Mouse (Mus musculus): ENCODE measurements at regions not wholly inside any gene's neighbourhood (a gene's known extent, or its start where the extent isn't known, plus 50 kb on each side); places are given as distances from the start of the nearest gene placed in this dataset.

DNA sequence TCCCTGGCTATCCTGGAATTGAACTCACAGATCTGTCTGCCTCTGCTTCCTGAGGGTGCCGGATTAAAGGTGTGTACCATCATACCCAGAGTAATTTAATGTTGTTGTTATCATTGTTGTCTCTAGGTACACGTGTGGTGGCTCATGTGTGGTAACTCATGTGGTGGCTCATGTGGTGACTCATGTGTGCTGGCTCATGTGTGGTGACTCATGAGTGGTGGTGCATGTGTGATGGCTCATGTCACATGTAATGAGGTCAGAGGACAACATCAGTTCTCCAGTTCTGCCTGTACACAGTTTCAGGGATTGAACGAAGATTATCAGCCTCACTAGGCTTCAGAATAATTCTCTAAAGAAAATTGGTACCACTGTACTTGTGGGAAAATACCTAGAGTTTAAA lies 80.2 kb downstream of the Zfp36l2 start:
- DNase-seq = no peak

DNA sequence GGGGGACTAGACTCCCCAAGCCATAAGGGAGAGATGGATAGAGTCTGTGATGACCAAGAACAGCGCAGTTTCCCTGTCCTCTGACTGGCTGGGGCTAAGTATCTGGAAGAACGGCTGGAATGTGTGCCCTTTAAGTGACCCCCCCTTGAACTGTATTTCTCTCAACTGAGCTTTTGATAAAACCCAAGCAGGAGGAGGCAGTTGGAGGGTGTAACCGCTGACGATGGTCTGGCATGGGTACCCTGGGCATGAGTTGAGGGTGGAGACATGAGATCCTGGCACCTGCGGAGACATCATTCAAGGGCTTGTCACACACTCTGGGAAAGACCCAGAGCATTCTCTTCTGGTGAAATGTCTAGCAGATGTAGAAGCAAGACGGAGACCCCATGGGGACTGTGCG lies 83.5 kb downstream of the Zfp36l2 start:
- no peak for DNase-seq

DNA sequence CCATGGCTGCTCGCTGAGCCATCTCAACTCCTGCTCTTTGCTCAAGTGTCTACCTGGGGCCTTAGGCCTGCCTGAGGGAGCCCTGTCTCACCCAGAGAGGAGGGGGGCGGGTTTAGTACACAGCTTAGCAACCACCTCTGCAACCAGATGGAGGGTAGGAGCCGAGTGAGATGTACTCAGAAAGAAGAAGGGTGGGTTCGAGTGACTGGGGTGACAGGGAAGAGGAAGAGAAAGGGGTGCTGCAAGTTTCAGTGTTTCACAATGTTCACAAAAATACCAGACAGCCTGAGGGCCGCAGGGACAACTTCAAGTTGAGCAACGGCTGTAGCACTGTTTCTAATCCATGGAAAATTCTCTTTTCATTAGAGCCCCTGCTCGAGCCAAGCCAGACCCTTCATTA lies 84.4 kb downstream of the Zfp36l2 start:
- no peak for DNase-seq

DNA sequence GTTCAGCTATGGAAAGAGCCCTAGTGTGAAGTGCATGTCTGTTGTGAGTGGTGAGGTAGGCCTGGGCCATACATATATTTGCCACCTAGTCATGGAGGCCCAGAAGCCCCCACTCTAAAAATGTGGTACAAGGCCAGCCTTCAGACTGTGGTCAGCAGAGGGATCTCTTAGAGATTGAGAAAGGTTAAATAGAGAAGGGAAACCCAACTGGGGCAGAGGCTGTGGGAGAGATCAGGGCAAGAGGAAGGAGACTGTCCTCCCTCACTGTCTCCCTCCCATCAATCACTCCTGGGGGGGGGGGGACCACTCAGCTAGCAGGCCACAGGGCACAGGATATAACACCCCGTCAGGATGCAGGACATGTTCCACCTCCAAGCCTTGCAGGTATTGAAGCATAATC lies 86.1 kb downstream of the Zfp36l2 start:
- no peak for DNase-seq

DNA sequence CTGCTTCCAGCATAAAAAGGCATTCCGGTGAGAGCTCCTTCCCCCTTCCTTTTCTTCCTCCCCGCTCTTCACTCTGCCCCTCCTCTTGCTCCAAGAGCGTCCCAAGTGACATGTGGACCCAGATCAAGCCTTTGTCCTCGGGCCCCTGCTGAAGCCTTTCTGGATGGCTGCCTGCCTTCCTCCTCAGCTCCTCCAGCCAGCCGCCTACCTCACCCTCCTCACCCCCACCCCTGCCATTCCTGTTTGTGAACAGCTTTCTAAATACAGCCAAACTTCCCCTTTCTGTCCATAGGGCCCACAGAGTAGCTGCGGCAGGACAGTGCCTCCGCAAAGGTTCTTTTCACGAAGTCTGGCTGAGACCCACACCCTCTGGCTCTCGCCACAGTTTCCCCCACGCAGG lies 87.2 kb downstream of the Zfp36l2 start:
- DNase-seq = no peak

DNA sequence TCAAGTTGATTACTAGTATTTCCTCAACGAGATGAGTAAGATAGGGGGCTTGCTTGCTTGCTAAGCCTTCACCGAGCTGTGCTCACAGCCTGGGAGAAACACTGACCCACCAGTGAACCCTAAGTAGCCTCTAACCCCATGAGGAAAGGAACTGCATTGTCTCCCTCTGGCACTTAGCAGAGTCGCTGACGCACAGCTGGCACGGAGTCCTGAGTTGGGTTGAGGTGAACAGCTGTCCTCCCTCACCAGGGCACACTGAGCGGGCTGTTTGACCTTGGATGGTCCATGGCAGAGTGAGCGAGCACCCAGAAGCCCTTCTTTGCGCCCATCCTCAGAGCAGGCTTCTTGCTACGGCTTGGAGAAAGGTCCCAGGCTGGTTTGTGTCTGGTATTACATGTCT lies 88.0 kb downstream of the Zfp36l2 start:
- DNase-seq = no peak

DNA sequence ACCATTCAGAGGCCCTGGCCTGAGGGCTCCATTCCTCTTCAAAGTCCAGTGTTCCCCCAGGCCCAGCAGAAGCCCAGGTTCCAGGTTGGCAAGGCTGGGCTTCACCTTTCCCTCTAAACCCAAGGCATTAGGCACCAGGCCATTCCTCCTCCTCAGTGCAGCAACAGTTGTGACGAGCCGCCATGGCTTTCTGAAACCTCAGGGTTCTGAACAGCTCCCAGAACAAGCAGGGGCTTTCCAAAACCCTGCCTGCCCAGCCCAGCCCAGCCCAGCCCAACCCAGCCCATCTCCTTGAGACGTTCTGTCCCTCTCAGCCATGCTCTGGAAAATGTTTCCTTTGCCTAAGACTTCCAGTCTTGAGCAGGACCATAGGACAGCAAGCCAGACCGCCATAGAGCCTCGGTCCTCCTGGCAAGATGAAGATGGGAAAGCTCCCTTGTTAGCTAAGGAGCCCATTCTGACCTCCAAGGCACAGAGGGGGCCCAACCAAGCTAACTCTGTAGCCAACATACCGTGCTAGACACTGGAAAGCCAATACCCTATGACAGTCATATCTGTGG lies 89.8 kb downstream of the Zfp36l2 start:
- no peak for DNase-seq

DNA sequence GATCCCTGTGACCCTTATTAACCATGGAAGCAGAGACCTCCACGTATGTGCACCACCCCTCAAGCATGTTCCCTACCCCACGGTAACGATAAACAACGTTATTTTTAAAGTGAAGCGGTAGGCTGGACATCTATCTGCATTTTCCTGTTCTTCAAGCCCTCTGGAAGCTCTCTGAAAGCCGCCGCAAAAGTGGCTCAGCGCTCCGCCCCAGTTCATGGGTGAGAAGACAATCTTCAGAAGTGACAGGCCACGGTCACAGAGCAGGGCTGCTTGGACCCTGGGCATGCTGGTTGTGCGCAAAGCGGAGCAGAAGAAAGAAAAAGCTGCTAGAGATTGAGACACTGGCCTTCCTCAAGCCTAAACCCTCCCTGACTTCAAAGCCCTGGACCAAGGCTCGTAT lies 90.5 kb downstream of the Zfp36l2 start:
- DNase-seq = no peak

DNA sequence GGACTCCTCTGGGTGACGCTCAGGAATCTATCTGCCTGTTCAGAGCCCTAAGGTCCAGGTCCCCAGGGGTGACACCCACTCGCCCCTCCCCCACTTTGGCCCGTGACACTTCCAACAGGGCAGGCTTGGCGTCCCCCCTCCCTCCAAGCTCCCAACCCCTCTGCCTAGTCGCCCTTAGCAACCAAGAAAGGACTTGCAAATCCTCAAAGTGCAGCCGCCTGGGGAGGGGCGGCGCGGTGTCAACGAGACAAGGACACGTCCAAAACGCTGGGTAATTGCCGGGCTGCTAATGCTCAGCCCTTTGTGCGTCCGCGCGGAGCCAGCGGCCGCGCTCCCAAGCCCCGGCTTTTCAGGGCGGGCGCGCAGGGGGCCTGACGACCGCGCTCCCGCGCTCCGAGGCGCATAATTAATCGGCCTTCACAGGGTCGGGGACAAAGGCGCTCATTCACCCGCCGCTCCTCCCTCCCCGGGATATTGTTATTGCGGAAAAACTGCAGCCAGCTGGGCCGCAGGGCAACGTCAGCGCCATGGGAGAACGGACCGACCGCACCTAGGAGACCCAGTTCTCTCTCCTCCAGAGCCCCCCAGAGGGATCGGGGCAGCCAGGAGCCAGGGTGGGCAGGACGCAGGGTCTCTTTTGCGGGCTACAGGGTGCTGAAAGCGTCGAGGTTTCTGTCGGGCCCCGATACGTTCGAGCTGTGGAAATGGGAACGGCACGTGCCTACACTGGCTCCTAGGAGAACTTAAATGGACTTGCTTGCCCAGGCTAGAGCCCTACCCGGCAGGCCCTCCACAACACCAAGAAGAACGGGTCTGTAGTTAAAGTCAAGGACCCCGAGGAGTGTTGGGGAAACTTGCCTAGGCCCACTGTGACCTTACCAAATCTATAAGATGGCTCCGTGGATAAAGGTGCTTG lies 91.1 kb downstream of the Zfp36l2 start:
- no peak for DNase-seq

DNA sequence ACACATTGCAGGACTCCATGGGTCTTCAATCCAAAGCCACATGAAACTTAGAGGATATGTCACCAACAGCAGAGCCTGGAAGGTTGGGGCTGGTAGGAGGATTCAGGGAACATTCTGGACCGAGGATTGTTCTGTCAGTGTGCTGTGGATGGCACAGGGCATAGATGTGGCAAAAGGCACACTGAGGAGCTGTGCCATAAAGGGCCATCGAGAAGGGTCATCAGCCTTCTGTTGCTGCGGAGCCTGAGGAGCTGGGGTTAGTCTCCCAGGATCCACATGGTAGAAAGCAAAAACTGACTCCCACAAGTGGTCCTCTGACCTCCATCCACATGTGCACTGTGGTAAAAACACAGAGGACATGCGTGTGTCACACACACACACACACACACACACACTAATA lies 91.9 kb downstream of the Zfp36l2 start:
- no peak for DNase-seq

DNA sequence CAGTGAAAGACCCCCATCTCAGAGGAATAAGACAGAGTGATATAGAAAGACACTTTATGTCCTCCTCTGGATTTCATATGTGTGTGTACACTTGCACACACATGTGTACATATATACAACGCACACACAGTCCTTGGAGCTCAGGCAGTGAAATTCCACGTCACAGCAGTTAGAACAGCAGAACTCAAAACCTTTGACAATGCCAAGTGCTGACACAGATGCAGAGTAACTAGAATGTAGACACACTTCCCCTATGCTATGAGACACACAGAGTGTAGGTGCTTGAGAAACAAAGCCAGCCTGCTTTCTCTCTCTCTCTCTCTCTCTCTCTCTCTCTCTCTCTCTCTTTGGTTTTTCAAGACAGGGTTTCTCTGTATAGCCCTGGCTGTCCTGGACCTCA lies 92.7 kb downstream of the Zfp36l2 start:
- DNase-seq = no peak

DNA sequence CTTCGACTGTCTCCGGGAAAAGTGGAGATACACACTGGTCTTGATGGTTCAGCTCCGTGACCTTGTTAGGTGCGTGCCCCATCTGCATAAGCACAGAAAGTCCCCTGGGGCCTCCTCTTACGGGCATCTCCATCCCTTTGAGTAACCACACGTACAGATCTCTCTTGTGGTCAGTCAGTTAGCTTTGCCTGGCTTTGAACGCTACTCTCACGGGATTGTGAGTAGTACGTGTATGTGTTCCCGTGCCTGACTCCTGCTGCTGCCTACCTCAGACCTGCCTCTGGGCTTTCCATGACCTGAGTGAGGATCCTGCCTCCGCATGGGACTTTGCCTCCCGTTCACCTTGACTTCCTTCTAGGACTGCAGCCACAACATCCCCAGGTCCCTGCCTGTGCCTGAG lies 101.4 kb downstream of the Zfp36l2 start:
- no peak for DNase-seq

DNA sequence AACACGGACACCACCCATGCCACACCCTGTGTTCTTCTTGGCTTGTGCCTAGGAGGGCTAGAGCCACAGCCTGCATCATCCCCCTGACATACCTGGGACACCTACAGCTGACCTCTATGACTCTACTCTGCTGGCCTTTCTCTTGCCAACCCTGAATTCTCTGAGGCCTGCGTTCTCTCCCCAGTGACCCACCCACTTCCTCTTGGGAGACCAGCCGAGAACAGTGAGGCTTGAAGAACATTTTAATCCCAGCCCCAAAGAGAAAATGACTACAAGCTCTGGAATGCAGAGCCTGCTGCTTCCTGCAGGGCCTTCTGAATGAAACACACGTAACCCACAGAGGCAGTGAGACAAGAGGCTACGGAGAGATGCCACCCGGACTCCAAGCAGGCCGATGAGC lies 102.0 kb downstream of the Zfp36l2 start:
- peak; percentile 69 for DNase-seq

DNA sequence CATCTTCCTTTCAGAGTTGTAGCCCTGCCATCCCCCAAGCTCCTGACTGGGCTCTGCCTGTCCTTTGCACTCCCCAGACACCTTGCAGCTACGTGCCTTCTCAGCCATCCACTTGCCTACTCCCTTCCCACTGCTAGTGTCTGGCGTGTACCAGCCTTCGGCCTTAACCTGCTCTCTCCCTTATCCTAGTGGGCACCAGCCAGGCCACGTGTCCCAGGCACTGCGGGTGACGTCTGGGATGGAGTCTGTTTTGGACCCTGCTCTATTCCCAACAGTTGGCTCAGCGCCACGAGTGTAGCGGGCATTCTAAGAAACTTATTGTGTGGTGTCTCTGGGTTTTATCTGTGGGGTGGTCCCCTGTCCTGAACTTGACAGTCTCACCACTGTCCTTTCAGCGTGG lies 102.5 kb downstream of the Zfp36l2 start:
- DNase-seq = no peak

DNA sequence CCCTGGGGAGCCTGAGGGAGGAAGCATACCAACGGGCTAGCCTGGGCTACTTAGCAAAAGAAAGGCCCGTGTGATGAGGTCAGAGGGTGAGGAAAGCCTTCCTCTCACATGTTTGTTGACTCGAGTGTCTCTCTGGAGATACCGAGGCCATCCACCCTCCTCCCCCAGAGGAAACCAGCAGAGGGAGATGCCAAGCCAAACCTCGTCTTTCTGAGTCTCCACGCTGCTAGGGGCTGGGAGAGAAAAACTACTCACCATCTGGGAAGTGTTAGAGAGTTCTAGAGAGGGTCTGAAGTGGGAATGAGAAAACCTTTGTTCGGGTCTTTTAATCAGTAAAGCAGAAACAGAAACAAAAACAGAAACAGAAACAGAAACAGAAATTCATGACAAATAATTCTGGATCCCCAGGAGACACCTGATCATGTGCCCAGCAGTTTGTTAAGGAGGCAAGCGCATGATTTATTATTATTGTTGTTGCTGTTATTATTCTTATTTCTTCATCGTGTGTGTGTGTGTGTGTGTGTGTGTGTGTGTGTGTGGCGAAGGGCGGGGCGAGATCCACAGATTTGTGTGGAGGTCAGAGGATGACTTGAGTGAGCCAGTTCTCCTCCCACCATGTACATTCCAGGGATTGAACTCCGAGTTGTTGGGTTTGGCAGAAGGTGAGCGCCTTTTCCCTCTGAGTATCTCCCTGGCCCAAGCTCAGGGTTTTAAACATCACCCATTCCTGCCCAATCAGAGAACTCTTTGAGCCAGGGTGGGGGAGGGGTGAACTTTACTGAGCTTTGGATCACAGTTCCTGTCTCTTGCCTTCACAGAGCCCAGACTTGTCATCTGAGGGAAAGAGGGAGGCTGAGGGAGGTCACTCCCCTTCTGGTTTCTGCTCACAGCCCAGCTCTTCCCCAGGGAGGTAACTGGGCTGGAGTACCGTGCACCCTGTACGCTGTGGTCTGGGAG lies 104.2 kb downstream of the Zfp36l2 start:
- DNase-seq = peak; percentile 42

DNA sequence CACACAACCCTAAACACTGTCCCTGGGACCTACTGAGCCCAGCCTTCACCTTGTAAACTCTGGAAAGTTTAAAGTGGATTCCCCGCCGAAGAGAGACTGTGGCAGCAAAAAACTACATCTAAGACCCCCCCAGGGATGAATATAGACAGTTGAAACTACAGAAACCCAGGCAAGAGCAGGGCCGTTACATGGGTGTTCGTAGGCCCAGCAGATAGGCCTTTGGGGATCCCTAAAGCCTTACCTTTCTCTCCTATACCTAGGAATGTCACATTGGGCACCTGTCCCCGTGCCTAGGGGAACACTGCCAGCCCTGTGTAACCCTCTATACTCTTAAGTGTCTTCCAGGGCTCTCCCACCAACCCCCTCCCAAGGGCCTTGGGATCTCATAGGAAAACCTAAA lies 105.2 kb downstream of the Zfp36l2 start:
- no peak for DNase-seq

DNA sequence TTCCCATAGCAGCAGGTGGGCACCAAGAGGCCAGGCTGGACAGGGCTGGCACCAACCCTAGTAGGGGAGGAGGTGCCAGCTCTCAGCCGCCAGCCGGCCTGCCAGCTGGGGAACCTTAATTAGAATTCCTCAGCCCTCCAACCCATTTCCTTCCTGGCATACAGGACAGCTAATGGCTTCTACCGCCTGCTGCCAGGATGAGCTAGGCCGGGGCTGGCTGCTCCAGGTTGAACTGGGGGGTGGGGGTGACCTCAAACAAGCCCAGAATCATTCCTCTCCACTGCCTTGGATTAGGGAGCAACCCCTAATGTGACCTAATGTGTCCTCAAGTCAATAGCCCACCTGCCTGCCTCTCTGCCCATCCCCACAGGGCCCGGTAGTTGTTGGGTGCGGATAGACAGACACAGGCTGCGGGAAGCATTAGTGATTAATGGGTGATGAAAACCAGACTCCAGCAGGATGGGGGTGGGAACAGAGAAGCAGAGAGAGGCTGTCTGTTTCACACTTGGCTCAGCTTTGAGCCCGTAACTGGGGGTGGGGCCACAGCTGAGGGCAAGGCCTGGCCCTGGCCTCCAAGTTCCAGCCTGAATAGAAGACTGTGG lies 105.9 kb downstream of the Zfp36l2 start:
- DNase-seq = peak; percentile 65

DNA sequence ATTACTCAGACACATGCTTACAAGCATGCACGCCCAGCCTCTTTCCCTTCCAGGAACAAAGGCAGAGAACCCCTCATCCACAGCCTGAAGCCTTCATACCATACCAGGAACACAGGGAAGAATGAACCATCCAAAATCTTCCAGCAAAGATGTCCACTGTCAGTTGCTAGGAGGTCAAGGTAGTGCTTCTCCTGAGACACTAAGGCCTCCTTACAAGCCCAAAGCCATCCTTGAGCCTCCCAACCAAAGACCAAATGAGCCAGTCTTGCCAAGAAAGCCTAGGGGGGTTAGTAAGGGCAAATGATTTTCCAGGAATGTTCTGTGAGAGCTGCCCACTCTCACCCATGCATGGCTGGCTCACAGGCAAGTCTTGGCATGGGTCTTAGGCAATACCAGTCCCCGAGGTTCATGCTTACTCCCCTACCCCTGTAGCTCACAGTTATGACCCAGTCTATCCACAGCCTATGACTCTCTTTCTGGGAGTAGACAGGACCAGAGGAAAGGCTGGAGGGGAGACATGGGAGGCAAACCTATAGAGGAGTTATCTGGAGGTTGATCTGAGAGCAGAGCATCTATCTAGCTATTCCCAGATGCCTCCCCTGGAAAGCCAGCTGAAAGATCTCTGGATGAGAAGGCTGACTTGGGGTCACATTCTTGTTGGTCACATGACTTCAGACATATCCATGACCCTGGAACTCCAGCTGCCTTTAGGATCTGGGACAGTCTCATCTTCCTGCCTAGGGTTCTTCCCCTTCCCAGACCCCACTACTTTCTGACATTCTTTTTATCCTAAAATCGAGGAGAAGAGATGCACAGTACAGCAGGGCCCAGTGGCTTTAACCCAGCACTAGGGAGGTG lies 112.4 kb downstream of the Zfp36l2 start:
- DNase-seq = peak; percentile 31

DNA sequence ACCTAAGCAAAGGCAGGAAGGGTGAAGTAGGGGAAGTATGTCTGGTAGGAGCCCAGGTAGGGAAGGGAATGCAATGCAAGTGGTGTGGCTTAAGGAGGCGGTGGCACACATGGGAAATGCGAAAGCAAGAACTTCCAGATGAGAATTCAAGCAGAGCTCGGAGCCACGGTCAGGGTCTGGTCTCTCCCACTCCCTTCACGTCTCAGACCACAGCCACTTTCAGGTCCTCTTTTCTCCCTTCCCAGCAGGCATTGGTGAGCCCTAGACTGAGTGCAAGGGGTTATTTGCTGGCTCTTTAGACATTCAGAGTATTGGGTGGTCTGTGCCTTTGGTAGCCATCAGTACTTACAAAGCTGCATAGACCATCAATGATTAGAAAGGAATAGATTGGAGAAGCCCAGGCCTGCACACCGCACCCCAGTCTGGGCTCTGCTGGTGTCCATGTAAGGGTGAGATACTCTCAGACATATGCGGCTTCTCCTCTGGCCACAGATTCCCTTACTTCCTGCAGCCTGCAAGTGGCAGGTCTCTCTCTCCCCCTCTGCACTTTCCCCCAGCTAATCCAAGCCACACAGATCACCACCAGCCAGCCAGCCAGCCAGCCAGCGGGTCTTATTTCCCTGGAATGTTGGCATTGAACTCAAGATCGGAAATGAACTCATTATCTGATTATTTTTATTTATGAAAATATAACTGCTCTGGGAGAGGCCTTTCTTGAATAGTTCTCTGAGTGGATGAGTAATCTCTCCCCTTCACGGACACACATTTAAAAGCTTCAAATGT lies 113.6 kb downstream of the Zfp36l2 start:
- DNase-seq = peak; percentile 44

DNA sequence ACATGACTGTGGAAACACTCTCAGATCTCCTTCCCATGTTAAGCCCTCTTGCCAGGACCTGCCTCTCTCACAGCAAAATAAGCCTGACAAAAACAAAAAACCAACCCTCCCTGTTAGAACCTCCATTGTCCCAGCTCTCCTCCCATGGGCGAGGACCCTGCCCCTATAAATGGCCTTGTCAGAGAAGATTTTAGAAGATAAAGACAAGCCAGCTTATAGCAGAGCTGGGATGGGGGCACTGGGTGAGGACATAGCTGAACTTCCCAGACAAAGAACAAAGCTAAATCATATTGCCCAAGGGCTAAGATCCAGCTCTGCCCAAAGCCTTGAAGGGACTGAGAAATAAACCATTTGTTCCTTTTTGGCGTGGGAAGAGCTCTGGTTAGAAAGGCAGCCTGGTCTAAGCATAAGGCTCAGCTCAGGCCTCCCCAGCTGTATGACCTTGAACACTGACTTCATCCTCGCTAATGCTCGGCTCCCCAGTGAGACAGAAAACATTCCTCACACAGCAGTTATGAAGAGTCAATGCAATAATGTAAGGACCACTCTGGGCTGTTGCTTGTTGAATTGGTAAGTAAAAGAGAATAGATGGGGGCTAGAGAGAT lies 115.2 kb downstream of the Zfp36l2 start:
- DNase-seq = no peak

DNA sequence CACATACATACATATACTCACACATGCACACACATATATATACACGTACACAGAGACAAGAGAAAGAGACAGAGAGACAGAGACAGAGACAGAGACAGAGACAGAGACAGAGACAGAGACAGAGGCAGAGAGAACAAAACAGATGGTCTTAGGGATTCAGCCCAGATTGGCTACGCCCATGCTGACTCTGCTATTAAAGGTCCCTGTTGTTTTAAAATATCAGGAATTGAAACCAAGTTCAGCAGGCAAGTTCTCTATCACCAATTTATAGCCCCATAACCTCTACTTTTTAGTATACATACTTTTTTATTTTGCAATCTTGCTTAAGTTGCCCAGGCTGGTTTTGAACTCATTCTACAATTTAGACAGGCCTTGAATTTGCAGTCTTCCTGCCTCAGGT lies 115.9 kb downstream of the Zfp36l2 start:
- DNase-seq = no peak
